ENCODE assay signal across 15 mouse cellular contexts in the genomic region with DNA sequence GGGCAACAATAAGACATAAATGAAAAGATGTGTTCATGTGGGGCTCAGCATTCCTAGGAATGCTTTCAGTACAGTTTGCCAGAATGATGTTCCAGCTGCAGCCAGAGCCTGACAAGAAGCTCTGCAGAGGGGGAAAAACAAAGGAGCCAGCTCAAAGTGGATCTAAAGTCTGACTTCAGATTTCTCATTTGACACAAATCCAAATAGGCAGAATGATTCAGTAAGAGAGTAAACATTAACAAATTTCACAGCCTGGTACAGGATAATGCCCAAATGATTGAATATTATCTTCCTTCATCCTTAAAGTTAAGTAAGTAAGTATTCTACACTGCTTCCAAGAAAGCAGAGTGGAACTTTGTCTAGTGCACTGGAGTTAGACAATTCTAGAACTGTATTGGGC.
DNase-seq lines count a peak whose midpoint lies in the region; ATAC-seq lines count a peak whose summit lies in the region.
"Had no signal": no experiment of that assay in that cellular context is flagged by ENCODE, and none has a peak within 500 bp of the region (broad histone marks: within the 10 kb centered on the region; RNA-seq: fewer than 3 reads in every experiment).

No protein-coding gene starts in this region.

- peak; percentile 22 for DNase-seq in heart, adult 8-10 months (ENCODE audit: low spot score)
- DNase-seq in heart, postnatal 36 days: no peak
- DNase-seq in kidney, adult 9 months: peak; percentile 61
- DNase-seq in lung, postnatal 36 days: peak; percentile 1
- no peak for DNase-seq in lung, adult 18-20 months
- DNase-seq in natural killer cell, adult 2 months (ENCODE audit: low spot score in 2 of 2): no peak
- DNase-seq: cerebellum, adult 11-12 months; cerebellum, adult 9-10 months; cerebellum, postnatal 25 days had no signal

- H3K27me3 ChIP-seq in kidney, embryonic 15.5 days: no peaks in the 10 kb centered on the region
- H3K27me3 ChIP-seq: embryonic facial prominence, embryonic 12.5 days; forebrain, embryonic 15.5 days; heart, embryonic 13.5 days; hindbrain, embryonic 13.5 days had no signal

- no peak overlapping the region for H3K4me3 ChIP-seq in kidney, embryonic 15.5 days (replicated peaks)
- H3K4me3 ChIP-seq: embryonic facial prominence, embryonic 12.5 days; forebrain, embryonic 15.5 days; heart, embryonic 13.5 days; hindbrain, embryonic 13.5 days had no signal

- H3K4me1 ChIP-seq in kidney, embryonic 15.5 days: no peaks in the 10 kb centered on the region
- H3K4me1 ChIP-seq: embryonic facial prominence, embryonic 12.5 days; forebrain, embryonic 15.5 days; heart, embryonic 13.5 days; hindbrain, embryonic 13.5 days had no signal

- no peaks in the 10 kb centered on the region for H3K36me3 ChIP-seq in kidney, embryonic 15.5 days
- H3K36me3 ChIP-seq: embryonic facial prominence, embryonic 12.5 days; forebrain, embryonic 15.5 days; heart, embryonic 13.5 days; hindbrain, embryonic 13.5 days had no signal

- H3K9me3 ChIP-seq in kidney, embryonic 15.5 days (replicated peaks): no peaks in the 10 kb centered on the region
- H3K9me3 ChIP-seq: embryonic facial prominence, embryonic 12.5 days; forebrain, embryonic 15.5 days; heart, embryonic 13.5 days; hindbrain, embryonic 13.5 days had no signal

- no peak overlapping the region for H3K27ac ChIP-seq in kidney, embryonic 15.5 days
- H3K27ac ChIP-seq: embryonic facial prominence, embryonic 12.5 days; forebrain, embryonic 15.5 days; heart, embryonic 13.5 days; hindbrain, embryonic 13.5 days; hindbrain, postnatal 0 days had no signal

- intact Hi-C loops in heart, postnatal 36 days (cut with DNase I): no loop called here

- H3K4me2 ChIP-seq in kidney, embryonic 15.5 days: no peak overlapping the region
- H3K4me2 ChIP-seq: embryonic facial prominence, embryonic 12.5 days; forebrain, embryonic 15.5 days; heart, embryonic 13.5 days; hindbrain, embryonic 13.5 days had no signal

- ATAC-seq in kidney, embryonic 15.5 days (replicated peaks; ENCODE audit: low FRiP score): no peak
- ATAC-seq: forebrain, embryonic 15.5 days; hindbrain, postnatal 0 days had no signal

- H3K9ac ChIP-seq in kidney, embryonic 15.5 days: no peak overlapping the region
- H3K9ac ChIP-seq: embryonic facial prominence, embryonic 12.5 days; forebrain, embryonic 15.5 days; heart, embryonic 13.5 days; hindbrain, embryonic 13.5 days had no signal

Comparison
In these comparisons a context has a peak if more than half of its experiments do, and no peak if none do; other contexts are left out.
1. DNase-seq: peak in heart, adult 8-10 months (single experiment), kidney, adult 9 months (single experiment) and lung, postnatal 36 days (single experiment); none in heart, postnatal 36 days (0 of 2), lung, adult 18-20 months (0 of 2) and natural killer cell, adult 2 months (0 of 2).